Mouse (Mus musculus) urinary bladder, postnatal 36 days (tissue): Measurements from ENCODE around the gene Olfr605.
"Not testable (repeated sequence)": the region's sequence is repeated elsewhere in the genome, so short reads cannot be mapped to it uniquely, and the experiment has no call there.

Source experiments
- DNase-seq, 2 experiments: peaks; one replicate each; pipeline ENCODE4 v3.0.0; 2022; ENCODE audit warnings: low spot score in 2 of 2, mixed read lengths in 1 of 2

The Olfr605 gene

DNA sequence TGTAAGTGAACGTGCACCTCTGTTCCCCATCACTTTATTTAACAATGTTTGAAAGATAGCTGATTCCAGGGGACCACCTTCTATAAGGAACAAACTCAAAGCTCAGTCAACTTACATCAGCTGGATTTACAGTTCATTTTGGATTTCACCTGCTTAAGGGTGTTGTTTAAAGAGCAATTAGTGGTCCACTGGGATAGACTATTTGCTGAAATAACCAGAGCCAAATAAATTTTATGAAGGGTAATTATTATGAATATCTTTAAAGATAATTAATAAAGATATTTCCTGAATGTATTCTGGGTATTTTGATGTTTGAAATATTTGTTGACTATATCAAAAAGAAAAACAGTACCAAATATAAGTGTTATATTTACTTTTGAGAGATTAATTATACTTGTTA, at the start of gene Olfr605:
TSS of gene Olfr605 (minus strand) at position 101 of the 400 bp plus-strand sequence.
- DNase-seq = no peak

DNA sequence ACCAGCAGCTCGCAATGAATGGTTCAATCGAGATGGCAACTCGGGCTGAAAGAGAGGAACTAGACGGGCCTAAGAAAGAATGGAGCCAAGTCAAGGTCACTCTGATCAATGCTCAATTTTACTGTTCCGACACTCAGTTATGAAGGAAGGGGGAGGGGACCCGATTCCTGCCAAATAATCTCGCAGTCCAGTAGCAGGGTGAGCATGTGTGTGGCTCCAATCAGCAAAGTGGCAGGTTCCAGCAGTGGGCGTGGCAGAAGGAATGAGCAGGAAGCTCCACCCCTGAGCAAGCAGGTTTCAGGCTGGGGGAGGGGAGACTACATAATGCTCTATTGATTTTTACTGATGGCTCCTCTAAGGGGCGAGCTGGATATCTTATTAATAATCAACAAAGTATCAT, 31.9 kb upstream of the Olfr605 start:
- not testable (repeated sequence) for DNase-seq

DNA sequence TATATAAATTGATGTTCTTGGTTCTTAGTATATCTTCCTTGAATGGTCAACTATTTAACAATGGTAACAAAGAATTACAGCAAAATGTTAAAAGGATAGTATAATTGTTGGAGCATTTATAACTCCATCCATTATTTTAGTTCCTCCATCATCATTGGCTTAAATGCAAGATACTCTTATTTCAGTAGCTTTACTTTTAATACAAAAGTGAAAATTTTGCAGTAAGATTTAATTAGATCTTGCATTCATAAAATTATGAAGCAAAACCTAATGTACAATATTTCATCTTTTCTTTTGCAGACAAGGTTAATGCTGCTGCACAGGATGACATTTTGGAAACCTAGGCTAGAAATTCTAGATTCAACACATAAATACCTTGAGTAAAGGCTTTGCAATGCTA, 24.3 kb upstream of the Olfr605 start, which contains the start of gene Olfr608:
TSS of gene Olfr608 (plus strand) at position 301 of the 400 bp plus-strand sequence.
- DNase-seq = no peak

DNA sequence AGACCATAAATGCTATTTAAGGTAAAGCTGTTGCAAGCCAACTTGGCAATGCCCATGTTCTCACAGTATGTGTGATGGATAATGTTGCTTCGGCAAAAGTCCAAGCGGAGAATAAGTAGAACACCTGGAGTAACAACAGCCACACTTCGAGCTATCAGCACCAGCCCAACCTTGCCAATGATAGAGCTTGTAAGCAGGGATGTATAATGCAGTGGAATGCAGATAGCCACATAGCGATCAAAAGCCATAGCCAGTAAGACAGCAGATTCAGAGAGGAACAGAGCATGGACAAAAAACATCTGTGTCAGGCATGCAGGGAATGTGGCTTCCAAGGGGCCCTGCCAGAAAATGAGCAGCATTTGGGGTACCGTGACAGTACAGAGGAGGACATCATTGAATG, 15.4 kb upstream of the Olfr605 start:
- no peak for DNase-seq

DNA sequence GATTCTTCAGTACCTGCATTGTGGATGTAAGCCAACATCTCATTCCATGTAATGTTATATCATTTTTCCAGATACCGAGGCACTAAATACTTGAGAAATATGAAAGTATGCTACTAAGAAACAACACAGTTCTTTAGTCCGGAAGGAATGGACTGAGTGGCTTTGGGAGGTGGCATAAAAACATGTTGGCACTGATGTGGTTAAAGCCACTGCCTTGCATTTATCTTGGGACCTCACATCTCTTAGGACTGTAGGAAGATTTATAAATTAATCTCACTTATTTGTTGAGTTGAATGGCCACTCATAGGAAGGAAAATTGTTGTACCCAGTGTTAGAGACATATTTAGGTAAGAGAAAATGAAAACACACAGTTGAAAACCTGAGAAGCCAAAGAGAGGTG, 3.5 kb upstream of the Olfr605 start, which contains the start of gene Olfr606:
TSS of gene Olfr606 (plus strand) at position 301 of the 400 bp plus-strand sequence.
- DNase-seq = no peak

DNA sequence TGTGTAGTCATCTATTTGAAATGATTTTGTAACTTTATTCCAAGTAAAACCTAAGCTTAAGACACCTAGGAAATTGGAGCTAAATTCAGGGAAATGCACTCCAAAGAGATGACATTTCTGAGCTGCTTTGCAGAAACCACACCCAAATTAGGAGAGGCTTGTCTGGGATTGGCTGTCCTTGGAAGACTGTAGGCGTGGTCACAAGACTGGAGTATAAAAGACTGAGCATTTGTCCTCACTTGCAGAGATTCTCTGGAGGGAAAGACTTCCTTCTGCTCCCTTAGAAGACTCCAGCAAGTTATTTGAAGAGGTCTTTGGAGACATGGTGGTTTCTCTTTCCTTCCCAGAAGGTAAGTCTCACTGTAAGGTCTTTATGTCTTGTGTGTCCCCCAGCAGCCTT, 30.5 kb downstream of the Olfr605 start, which contains the start of gene Usp17lc:
TSS of gene Usp17lc (plus strand) at position 301 of the 400 bp plus-strand sequence.
- DNase-seq = not testable (repeated sequence)

DNA sequence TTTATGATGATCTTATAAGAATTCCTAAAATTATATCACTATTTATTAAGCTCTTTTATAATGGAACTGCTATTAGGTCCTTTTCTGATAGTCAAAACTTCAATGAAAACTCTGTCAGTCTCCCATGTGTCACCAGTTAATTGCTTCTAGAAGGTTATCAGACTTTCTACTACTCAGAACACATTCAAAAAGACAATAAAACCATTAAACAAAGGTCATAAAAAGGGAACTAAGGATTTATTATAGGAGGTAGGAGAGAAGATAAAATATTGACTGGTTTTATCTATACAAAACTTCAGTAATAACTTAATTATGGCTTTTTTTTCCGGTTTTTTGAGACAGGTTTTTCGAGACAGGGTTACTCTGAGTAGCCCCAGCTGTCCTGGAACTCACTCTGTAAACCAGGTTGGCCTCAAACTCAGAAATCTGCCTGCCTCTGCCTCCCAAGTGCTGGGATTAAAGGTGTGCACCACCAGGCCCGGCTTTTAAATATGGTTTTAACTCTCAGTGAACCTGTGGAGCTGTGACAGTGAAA, 38.7 kb downstream of the Olfr605 start:
- DNase-seq = not testable (repeated sequence)

DNA sequence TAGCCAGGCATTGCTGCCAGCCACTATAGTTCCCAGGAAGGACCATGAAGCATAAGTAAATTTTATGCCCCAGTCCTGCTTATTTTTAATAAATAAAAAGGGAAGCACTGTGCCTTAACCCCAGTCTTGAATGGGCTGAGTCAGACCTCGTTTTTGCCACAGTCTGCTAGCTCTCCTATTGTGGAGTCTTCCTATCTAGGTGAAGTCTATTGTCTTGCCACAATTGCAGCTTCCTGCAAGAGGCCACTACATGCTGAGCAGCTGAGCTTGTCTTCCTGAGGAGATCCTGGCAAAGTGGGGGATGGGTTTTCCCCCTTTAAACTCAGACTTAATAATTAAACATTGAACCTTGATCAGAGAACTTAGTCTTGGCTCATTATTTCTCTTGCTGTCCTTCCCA, 46.3 kb downstream of the Olfr605 start:
- DNase-seq = no peak

DNA sequence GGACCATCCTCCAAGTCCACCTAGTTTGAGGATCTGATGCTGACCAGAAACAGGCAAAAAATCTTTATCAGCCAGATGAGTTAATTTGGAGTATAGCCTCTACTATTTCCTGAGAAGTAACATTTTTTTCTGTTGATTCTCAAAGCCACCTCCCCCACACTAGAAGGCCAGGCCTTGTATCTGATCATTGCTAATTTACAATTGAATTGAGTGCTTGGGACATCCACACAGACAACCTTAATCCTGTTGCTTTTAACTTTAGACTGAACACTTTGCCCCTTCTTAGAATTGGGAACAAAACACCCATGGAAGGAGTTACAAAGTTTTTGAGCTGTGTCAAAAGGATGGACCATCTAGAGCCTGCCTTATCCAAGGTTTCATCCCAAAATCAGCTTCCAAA, 47.5 kb downstream of the Olfr605 start:
- DNase-seq = no peak
